Mouse (Mus musculus): ENCODE data around the gene Tenm2.

Gene Tenm2

DNA sequence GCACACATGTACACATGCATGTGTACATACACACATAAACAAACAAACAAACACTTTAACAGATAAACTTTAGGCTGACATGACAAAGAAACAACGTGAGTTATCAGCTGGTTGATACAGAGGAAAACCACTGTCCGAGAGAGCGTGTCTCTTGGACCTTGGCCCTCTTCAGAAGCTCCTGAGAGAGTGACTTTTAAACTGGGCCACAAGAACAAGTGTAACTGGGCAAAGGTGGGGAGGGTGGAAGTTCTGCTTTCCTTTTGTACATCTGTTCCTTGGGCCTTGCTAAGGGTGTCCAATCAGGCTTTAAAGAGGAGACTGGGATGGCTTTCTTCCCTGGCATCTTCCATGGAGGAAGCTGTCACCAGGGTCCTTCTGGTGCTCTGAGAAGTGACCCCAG lies 1276.5 kb downstream of the Tenm2 start:
- no peak for DNase-seq (ENCODE audit: low read depth, low spot score)
